Mouse (Mus musculus): Measurements from ENCODE around the gene Gpbar1. TPM values are rescaled to one million over a fixed set of nuclear protein-coding genes. Genes with fewer than 3 reads are reported as not detected.

The Gpbar1 gene
- polyA plus RNA-seq, 1 experiment from 2014 or later = 0.42 TPM

GRCm38 (mm10) chr1:74292331-74293020 is 14.1 kb downstream of the Gpbar1 start:
- Histone ChIP-seq H3K9ac (no peak overlapping the region), H3K4me2 (no peak overlapping the region), H3K27ac (no peak overlapping the region), H3K36me3 (peaks cover 59% of the 10 kb centered on the region), H3K27me3 (no peaks in the 10 kb centered on the region), H3K4me1 (replicated peaks) (peaks cover 43% of the 10 kb centered on the region), H3K9me3 (no peaks in the 10 kb centered on the region), H3K4me3 (no peak overlapping the region)
- 88% methylated on average over 11 of the region's 11 CpGs for WGBS
- no peak for ATAC-seq (ENCODE audit: low FRiP score)

- 86% methylated on average over 8 of the region's 8 CpGs for WGBS
- no peaks in the 10 kb centered on the region for H3K27me3 ChIP-seq
- no peak overlapping the region for H3K4me2 ChIP-seq
- no peak overlapping the region for H3K9ac ChIP-seq
- peaks cover 43% of the 10 kb centered on the region for H3K4me1 ChIP-seq (replicated peaks)
- peaks cover 60% of the 10 kb centered on the region for H3K36me3 ChIP-seq
- ATAC-seq (ENCODE audit: low FRiP score) = no peak
- no peaks in the 10 kb centered on the region for H3K9me3 ChIP-seq
- H3K27ac ChIP-seq = no peak overlapping the region
- no peak overlapping the region for H3K4me3 ChIP-seq
Measured at GRCm38 (mm10) chr1:74293306-74293960, 15.1 kb downstream of the Gpbar1 start.

GRCm38 (mm10) chr1:74294090-74294643 is 15.8 kb downstream of the Gpbar1 start:
- Histone ChIP-seq H3K27me3 (no peaks in the 10 kb centered on the region), H3K4me3 (no peak overlapping the region), H3K9ac (no peak overlapping the region), H3K36me3 (peaks cover 56% of the 10 kb centered on the region), H3K4me1 (replicated peaks) (peaks cover 43% of the 10 kb centered on the region), H3K27ac (no peak overlapping the region), H3K4me2 (no peak overlapping the region), H3K9me3 (no peaks in the 10 kb centered on the region)
- WGBS = 97% methylated on average over 3 of the region's 3 CpGs
- ATAC-seq (ENCODE audit: low FRiP score) = no peak

GRCm38 (mm10) chr1:74294733-74295455 is 16.5 kb downstream of the Gpbar1 start:
- Histone ChIP-seq H3K4me2 (no peak overlapping the region), H3K9me3 (no peaks in the 10 kb centered on the region), H3K27me3 (no peaks in the 10 kb centered on the region), H3K4me3 (no peak overlapping the region), H3K4me1 (replicated peaks) (peaks cover 37% of the 10 kb centered on the region), H3K9ac (peak overlapping the region; percentile 53; the same call in 1 of the 2 replicates), H3K27ac (peak overlapping the region; percentile 86), H3K36me3 (peaks cover 49% of the 10 kb centered on the region)
- WGBS = 95% methylated on average over 6 of the region's 6 CpGs
- peak; percentile 4; the same call in 1 of the 2 replicates for ATAC-seq (ENCODE audit: low FRiP score)

GRCm38 (mm10) chr1:74295456-74296171 is 17.3 kb downstream of the Gpbar1 start:
- Histone ChIP-seq H3K27me3 (no peaks in the 10 kb centered on the region), H3K36me3 (peaks cover 42% of the 10 kb centered on the region), H3K4me3 (no peak overlapping the region), H3K4me1 (replicated peaks) (peaks cover 30% of the 10 kb centered on the region), H3K9me3 (no peaks in the 10 kb centered on the region), H3K9ac (peak overlapping the region; percentile 53), H3K27ac (peak overlapping the region; percentile 86), H3K4me2 (peak overlapping the region; percentile 16; the same call in 1 of the 2 replicates)
- ATAC-seq (ENCODE audit: low FRiP score) = peak; percentile 89
- 27% methylated on average over 9 of the region's 9 CpGs for WGBS

- Histone ChIP-seq H3K9ac (peak overlapping the region; percentile 53; the same call in 1 of the 2 replicates), H3K27ac (peak overlapping the region; percentile 86), H3K27me3 (no peaks in the 10 kb centered on the region), H3K4me1 (replicated peaks) (peaks cover 28% of the 10 kb centered on the region), H3K36me3 (peaks cover 34% of the 10 kb centered on the region), H3K9me3 (no peaks in the 10 kb centered on the region), H3K4me3 (no peak overlapping the region), H3K4me2 (0 out of 2 replicates have a peak overlapping the region, but pooled peaks have one; percentile 3)
- no peak for ATAC-seq (ENCODE audit: low FRiP score)
- WGBS = 61% methylated on average over 6 of the region's 6 CpGs
Measured at GRCm38 (mm10) chr1:74296477-74296876, 18.1 kb downstream of the Gpbar1 start.

GRCm38 (mm10) chr1:74297269-74297668 is 18.9 kb downstream of the Gpbar1 start:
- Histone ChIP-seq H3K27me3 (peaks cover 2% of the 10 kb centered on the region; the same call in 1 of the 2 replicates), H3K9me3 (no peaks in the 10 kb centered on the region), H3K36me3 (peaks cover 26% of the 10 kb centered on the region), H3K4me2 (no peak overlapping the region), H3K4me1 (replicated peaks) (peaks cover 28% of the 10 kb centered on the region), H3K27ac (no peak overlapping the region), H3K4me3 (no peak overlapping the region), H3K9ac (peak overlapping the region; percentile 39; the same call in 1 of the 2 replicates)
- 67% methylated on average over 3 of the region's 3 CpGs for WGBS
- no peak for ATAC-seq (ENCODE audit: low FRiP score)

GRCm38 (mm10) chr1:74298157-74298750 is 19.9 kb downstream of the Gpbar1 start:
- no peaks in the 10 kb centered on the region for H3K9me3 ChIP-seq
- H3K9ac ChIP-seq = peak overlapping the region; percentile 46
- peaks cover 10% of the 10 kb centered on the region for H3K27me3 ChIP-seq

GRCm38 (mm10) chr1:74298996-74299395 is 20.6 kb downstream of the Gpbar1 start:
- Histone ChIP-seq H3K9me3 (no peaks in the 10 kb centered on the region), H3K4me3 (no peak overlapping the region), H3K4me2 (no peak overlapping the region), H3K4me1 (replicated peaks) (peaks cover 38% of the 10 kb centered on the region), H3K9ac (no peak overlapping the region), H3K27me3 (peaks cover 18% of the 10 kb centered on the region), H3K36me3 (peaks cover 12% of the 10 kb centered on the region), H3K27ac (no peak overlapping the region)
- ATAC-seq (ENCODE audit: low FRiP score) = no peak
- 71% methylated on average over 5 of the region's 5 CpGs for WGBS

More at GRCm38 (mm10) chr1:74298157-74298750, 19.9 kb downstream of the Gpbar1 start:
- Histone ChIP-seq H3K4me3 (no peak overlapping the region), H3K36me3 (peaks cover 16% of the 10 kb centered on the region), H3K4me2 (no peak overlapping the region), H3K27ac (no peak overlapping the region), H3K4me1 (replicated peaks) (peaks cover 31% of the 10 kb centered on the region)
- 91% methylated on average over 5 of the region's 5 CpGs for WGBS
- no peak for ATAC-seq (ENCODE audit: low FRiP score)

- H3K27ac ChIP-seq = no peak overlapping the region
- H3K36me3 ChIP-seq = peaks cover 8% of the 10 kb centered on the region
- peaks cover 33% of the 10 kb centered on the region for H3K4me1 ChIP-seq (replicated peaks)
- no peak overlapping the region for H3K9ac ChIP-seq
- no peak overlapping the region for H3K4me2 ChIP-seq
- WGBS = 83% methylated on average over 6 of the region's 6 CpGs
- H3K9me3 ChIP-seq = no peaks in the 10 kb centered on the region
- H3K27me3 ChIP-seq = peaks cover 27% of the 10 kb centered on the region
- no peak overlapping the region for H3K4me3 ChIP-seq
- no peak for ATAC-seq (ENCODE audit: low FRiP score)
Measured at GRCm38 (mm10) chr1:74300347-74301110, 22.2 kb downstream of the Gpbar1 start.

- no peak for ATAC-seq (ENCODE audit: low FRiP score)
- no peak overlapping the region for H3K27ac ChIP-seq
- peaks cover 27% of the 10 kb centered on the region for H3K27me3 ChIP-seq
- H3K9ac ChIP-seq = no peak overlapping the region
- H3K4me2 ChIP-seq = no peak overlapping the region
- no peaks in the 10 kb centered on the region for H3K9me3 ChIP-seq
- peaks cover 17% of the 10 kb centered on the region for H3K4me1 ChIP-seq (replicated peaks)
- WGBS = 91% methylated on average over 7 of the region's 7 CpGs
- H3K4me3 ChIP-seq = no peak overlapping the region
- H3K36me3 ChIP-seq = peaks cover 3% of the 10 kb centered on the region
Measured at GRCm38 (mm10) chr1:74302229-74302628, 23.9 kb downstream of the Gpbar1 start.
